Mouse (Mus musculus) heart, embryonic 10.5 days (tissue): ENCODE results near the gene Olfr325. TPM values are rescaled to one million over a fixed set of nuclear protein-coding genes. Genes with fewer than 3 reads are reported as not detected.

Experiments
- DNase-seq: peaks from one replicate; pipeline ENCODE4 v3.0.0-alpha.2; 2017; ENCODE audit warnings: low spot score
- H3K27ac ChIP-seq: fragments of 300-500 bp; sonication (generic); 2 replicates; pipeline ENCODE4 v1.5.1; 2016; ENCODE audit warnings: mild to moderate bottlenecking
- H3K27me3 ChIP-seq: fragments of 300-500 bp; sonication (generic); 2 replicates; pipeline ENCODE4 v1.6.1; 2016; ENCODE audit warnings: mild to moderate bottlenecking; ENCODE audit not compliant: poor library complexity, insufficient read depth, severe bottlenecking
- H3K36me3 ChIP-seq: fragments of 300-500 bp; sonication (generic); 2 replicates; pipeline ENCODE4 v1.6.1; 2016; ENCODE audit warnings: mild to moderate bottlenecking, moderate library complexity
- H3K4me1 ChIP-seq: fragments of 300-500 bp; sonication (generic); 2 replicates; pipeline ENCODE4 v1.6.1; 2016; ENCODE audit warnings: mild to moderate bottlenecking
- H3K4me3 ChIP-seq: fragments of 300-500 bp; sonication (generic); 2 replicates; pipeline ENCODE4 v1.5.1; 2016; ENCODE audit warnings: mild to moderate bottlenecking, moderate library complexity
- H3K9me3 ChIP-seq: fragments of 300-500 bp; sonication (generic); 2 replicates; pipeline ENCODE4 v1.6.1; 2016; ENCODE audit warnings: mild to moderate bottlenecking, moderate library complexity
- WGBS: fragments of 180-500 bp; shearing (Covaris S2); methylation state at CpG from one replicate; pipeline ENCODE4 v1.1.7; 2016; 5-methylcytosine and 5-hydroxymethylcytosine counted together
- polyA plus RNA-seq: library from polyadenylated mRNA; unstranded; fragments of >200 nt; fragmentation: Nextera tagmentation; extraction: Ambion mirVana; gene quantifications from 2 replicates; pipeline ENCODE4 v1.2.1, GENCODE M21; 2016

Gene Olfr325
- polyA plus RNA-seq, 1 experiment from 2014 or later = not detected

DNA sequence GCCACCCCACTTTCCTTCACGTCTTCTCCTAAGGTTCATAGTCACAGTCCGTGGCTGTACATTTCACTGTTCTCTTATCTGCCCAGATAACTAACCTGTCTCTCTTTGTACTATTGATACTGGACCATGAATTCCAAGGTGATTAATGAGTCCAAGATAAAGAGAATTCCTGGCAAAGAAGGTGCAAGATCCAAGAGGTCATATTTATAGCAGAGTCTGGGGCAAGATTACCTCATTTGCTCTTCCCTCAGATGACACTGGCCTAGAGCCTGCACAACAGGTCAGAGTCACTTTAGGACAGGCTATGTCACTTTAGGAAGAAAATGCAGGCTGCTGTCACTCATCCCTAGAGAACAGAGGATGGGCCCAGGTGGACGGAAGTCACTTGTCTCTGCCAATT, 27.7 kb downstream of the Olfr325 start:
- Histone ChIP-seq H3K4me1 (no peaks in the 10 kb centered on the region), H3K4me3 (no peak overlapping the region), H3K9me3 (no peaks in the 10 kb centered on the region), H3K27me3 (no peaks in the 10 kb centered on the region), H3K27ac (no peak overlapping the region), H3K36me3 (no peaks in the 10 kb centered on the region)
- 55% methylated on average over 3 of the region's 3 CpGs for WGBS
- no peak for DNase-seq

DNA sequence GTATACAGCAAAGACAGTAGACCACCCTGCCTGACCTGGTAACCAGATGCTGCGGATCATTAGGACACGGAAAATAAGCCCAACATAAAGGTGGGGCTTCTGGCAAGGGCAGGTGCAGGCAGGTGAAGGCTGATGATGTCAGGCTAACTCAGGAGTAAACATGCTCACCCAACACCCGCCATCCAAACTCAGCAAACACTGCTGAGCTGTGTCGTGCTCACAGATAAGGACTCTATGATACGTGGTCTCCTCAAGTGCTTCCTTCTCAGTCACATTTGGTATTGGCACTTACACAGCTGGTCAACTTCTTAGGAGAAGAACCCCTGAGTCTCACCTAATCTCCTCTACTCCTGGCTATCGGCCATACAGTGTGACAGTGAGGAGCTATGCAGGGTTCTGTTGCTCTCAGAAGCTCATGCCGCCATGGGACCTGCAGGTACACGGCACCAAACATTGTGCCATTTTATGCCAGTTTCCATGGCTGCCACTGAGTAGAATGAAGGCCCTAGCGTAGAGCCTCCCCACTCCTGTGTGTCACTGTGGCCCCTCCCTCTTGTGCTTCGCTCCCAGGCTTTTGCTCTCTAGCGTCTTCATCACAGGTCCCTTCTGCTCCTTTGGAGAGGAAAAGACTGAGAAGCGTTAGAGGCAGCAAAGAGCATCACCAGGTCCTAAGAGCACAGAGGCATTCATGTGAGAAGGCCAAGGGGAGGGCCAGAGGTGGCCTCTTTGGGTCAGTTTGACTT, 28.8 kb downstream of the Olfr325 start:
- H3K36me3 ChIP-seq = no peaks in the 10 kb centered on the region
- H3K9me3 ChIP-seq = no peaks in the 10 kb centered on the region
- no peak overlapping the region for H3K4me3 ChIP-seq
- H3K4me1 ChIP-seq = no peaks in the 10 kb centered on the region
- 76% methylated on average over 12 of the region's 12 CpGs for WGBS
- no peak overlapping the region for H3K27ac ChIP-seq
- no peak for DNase-seq
- H3K27me3 ChIP-seq = no peaks in the 10 kb centered on the region

- Histone ChIP-seq H3K9me3 (no peaks in the 10 kb centered on the region), H3K27me3 (no peaks in the 10 kb centered on the region), H3K36me3 (no peaks in the 10 kb centered on the region), H3K4me1 (no peaks in the 10 kb centered on the region), H3K27ac (no peak overlapping the region), H3K4me3 (no peak overlapping the region)
- WGBS = 79% methylated on average over 6 of the region's 6 CpGs
- no peak for DNase-seq
These were observed 29.5 kb downstream of the Olfr325 start for GRCm38 (mm10) chr11:58607030-58607429.

- 76% methylated on average over 3 of the region's 3 CpGs for WGBS
These were observed 35.8 kb downstream of the Olfr325 start for GRCm38 (mm10) chr11:58613359-58613758.

GRCm38 (mm10) chr11:58614526-58614925, 37.0 kb downstream of the Olfr325 start:
- H3K4me3 ChIP-seq = no peak overlapping the region
- H3K36me3 ChIP-seq = no peaks in the 10 kb centered on the region
- no peak for DNase-seq
- peaks cover 10% of the 10 kb centered on the region for H3K4me1 ChIP-seq
- H3K27me3 ChIP-seq = no peaks in the 10 kb centered on the region; the same call in 1 of the 2 replicates
- H3K27ac ChIP-seq = no peak overlapping the region
- no peaks in the 10 kb centered on the region for H3K9me3 ChIP-seq

More at GRCm38 (mm10) chr11:58613359-58613758, 35.8 kb downstream of the Olfr325 start:
- Histone ChIP-seq H3K4me1 (peaks cover 8% of the 10 kb centered on the region), H3K4me3 (no peak overlapping the region), H3K27ac (no peak overlapping the region), H3K27me3 (no peaks in the 10 kb centered on the region; the same call in 1 of the 2 replicates), H3K9me3 (no peaks in the 10 kb centered on the region), H3K36me3 (no peaks in the 10 kb centered on the region)
- DNase-seq = no peak

DNA sequence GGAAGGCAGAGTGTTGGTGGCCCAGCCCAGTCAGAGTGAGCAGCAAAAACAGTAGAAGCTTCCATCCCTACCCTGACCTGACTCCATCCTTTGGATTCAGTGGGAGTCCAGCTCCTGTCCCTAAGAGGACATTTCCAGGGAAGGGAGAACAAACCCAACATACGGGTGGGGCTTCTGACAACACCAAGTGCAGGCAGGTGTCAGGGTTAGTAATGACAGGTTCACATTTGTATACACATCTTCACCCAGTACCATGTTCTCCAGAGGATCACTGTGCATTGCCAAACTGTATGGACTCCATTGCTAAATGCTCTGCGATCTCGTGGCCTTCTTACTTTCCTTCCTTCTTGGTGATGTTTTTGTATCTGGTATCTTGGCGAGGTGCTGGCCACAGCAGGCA, 38.4 kb downstream of the Olfr325 start, which contains the start of gene 2210407C18Rik:
Gene 2210407C18Rik (minus strand): TSS at position 101 of the 400 bp plus-strand sequence.
- Histone ChIP-seq H3K27ac (no peak within 1 kb of the TSS), H3K9me3 (no peaks in the 10 kb centered on the region), H3K4me3 (no peak within 1 kb of the TSS), H3K4me1 (peaks cover 10% of the 10 kb centered on the region), H3K36me3 (no peaks in the 10 kb centered on the region), H3K27me3 (no peaks in the 10 kb centered on the region; the same call in 1 of the 2 replicates)
- WGBS = 79% methylated on average over 4 of the region's 4 CpGs
- no peak for DNase-seq

DNA sequence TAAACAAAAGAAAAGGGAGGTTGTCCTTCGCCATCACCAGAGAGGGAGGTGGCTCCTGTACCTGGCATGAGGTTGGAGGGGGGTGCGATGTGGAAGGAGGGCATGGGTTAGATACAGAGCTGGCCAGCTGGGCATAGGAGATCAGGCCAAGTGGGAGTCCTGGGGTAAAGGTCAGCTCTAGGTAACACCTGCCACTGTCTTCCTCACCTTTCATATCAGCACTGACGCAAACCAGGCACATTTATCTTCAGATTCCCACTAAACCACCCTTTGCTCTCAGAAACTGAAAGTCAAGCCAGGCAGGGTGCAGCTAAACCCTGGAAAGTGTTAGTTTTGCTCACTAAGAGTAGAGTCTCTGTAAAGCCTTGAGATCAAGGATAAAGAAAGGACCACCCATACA, 40.8 kb downstream of the Olfr325 start:
- Histone ChIP-seq H3K27ac (no peak overlapping the region), H3K4me3 (no peak overlapping the region), H3K36me3 (no peaks in the 10 kb centered on the region), H3K9me3 (no peaks in the 10 kb centered on the region), H3K27me3 (no peaks in the 10 kb centered on the region), H3K4me1 (peaks cover 10% of the 10 kb centered on the region)
- no peak for DNase-seq
- WGBS = 50% methylated on average over 3 of the region's 3 CpGs

DNA sequence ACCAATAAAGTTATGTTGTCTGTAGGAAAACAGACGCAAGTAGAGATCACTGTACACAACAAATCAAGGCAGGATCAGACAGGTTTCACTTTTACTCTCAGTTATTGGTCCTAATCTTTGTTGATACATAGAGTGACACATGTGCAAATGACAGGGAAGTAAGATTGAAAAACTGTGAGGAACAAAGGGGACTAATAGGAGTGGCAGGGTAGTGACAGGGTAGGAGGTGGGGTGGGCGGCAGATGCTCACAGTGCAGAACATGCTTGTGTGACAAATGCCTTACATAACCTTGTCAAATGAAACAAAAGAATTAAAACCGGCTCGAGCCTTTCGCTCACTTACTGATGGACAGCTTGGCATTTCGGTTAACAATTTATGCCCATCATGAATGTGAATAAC, 41.3 kb downstream of the Olfr325 start:
- 81% methylated on average over 6 of the region's 6 CpGs for WGBS
- H3K4me1 ChIP-seq = peaks cover 10% of the 10 kb centered on the region
- no peak overlapping the region for H3K4me3 ChIP-seq
- no peak for DNase-seq
- H3K27ac ChIP-seq = no peak overlapping the region
- no peaks in the 10 kb centered on the region for H3K27me3 ChIP-seq
- H3K36me3 ChIP-seq = no peaks in the 10 kb centered on the region
- H3K9me3 ChIP-seq = no peaks in the 10 kb centered on the region

DNA sequence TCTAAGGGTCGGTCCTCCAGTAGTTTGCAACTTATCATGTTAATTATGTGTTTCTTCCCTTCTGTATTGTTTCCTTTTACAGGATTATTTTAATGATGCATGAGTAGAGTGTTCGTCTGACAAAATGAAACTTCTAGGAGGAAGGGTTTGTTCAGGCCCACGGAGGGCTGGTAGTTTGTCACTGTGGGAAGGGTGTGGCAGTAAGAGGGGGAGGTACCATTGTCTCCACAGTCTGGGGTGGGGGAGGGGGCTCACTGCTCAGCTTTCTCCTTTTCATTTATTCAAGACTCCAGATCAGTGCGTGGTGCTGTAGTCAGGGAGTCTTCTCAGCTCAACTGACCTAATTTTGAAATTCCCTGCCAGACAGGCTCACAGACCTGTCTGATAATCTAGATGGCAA, 48.6 kb downstream of the Olfr325 start:
- Histone ChIP-seq H3K9me3 (no peaks in the 10 kb centered on the region), H3K4me1 (no peaks in the 10 kb centered on the region), H3K27me3 (no peaks in the 10 kb centered on the region), H3K27ac (no peak overlapping the region), H3K4me3 (no peak overlapping the region), H3K36me3 (no peaks in the 10 kb centered on the region)
- no peak for DNase-seq
- 64% methylated on average over 4 of the region's 4 CpGs for WGBS

- H3K36me3 ChIP-seq = no peaks in the 10 kb centered on the region
- no peak within 1 kb of the TSS for H3K27ac ChIP-seq
- H3K4me1 ChIP-seq = no peaks in the 10 kb centered on the region
- H3K27me3 ChIP-seq = no peaks in the 10 kb centered on the region
- H3K4me3 ChIP-seq = no peak within 1 kb of the TSS
- no peaks in the 10 kb centered on the region for H3K9me3 ChIP-seq
- 72% methylated on average over 5 of the region's 5 CpGs for WGBS
- no peak for DNase-seq
These were observed 52.9 kb downstream of the Olfr325 start, which contains the start of gene Olfr323 for GRCm38 (mm10) chr11:58630401-58630800. TSS of gene Olfr323 (minus strand) at chr11:58630501.

Other genes with a start within 250 kb of the Olfr325 start
- gene Zfp672, start 247.4 kb upstream of the Olfr325 start, polyA plus RNA-seq = 30.4 and 31.6 TPM in 2 replicates
- 30.0 and 30.8 TPM in 2 replicates for gene Sh3bp5l, start 247.0 kb upstream of the Olfr325 start, polyA plus RNA-seq
- gene Lypd8, start 198.7 kb upstream of the Olfr325 start, polyA plus RNA-seq = not detected in 2 replicates
- not detected in 2 replicates for gene 1810065E05Rik, start 156.6 kb upstream of the Olfr325 start, polyA plus RNA-seq
- not detected in 2 replicates for gene Gm12253, start 145.2 kb upstream of the Olfr325 start, polyA plus RNA-seq
- not detected in 2 replicates for gene Lypd9, start 124.8 kb upstream of the Olfr325 start, polyA plus RNA-seq
- not detected in 2 replicates for gene Olfr30, start 115.5 kb upstream of the Olfr325 start, polyA plus RNA-seq
- not detected in 2 replicates for gene Olfr332, start 85.2 kb upstream of the Olfr325 start, polyA plus RNA-seq
- not detected in 2 replicates for gene Olfr331, start 75.2 kb upstream of the Olfr325 start, polyA plus RNA-seq
- not detected in 2 replicates for gene Olfr330, start 42.9 kb upstream of the Olfr325 start, polyA plus RNA-seq
- not detected in 2 replicates for gene Olfr329-ps, start 31.3 kb upstream of the Olfr325 start, polyA plus RNA-seq
- 0.08 TPM in 1 of 2 replicates, not detected in the other for gene Olfr328, start 22.1 kb upstream of the Olfr325 start, polyA plus RNA-seq
- not detected in 2 replicates for gene Olfr224, start 7.2 kb upstream of the Olfr325 start, polyA plus RNA-seq
- gene Olfr324, start 17.4 kb downstream of the Olfr325 start, polyA plus RNA-seq = not detected in 2 replicates
- not detected in 2 replicates for gene 2210407C18Rik, start 38.3 kb downstream of the Olfr325 start, polyA plus RNA-seq
- not detected in 2 replicates for gene Olfr323, start 52.8 kb downstream of the Olfr325 start, polyA plus RNA-seq
- gene Trim58, start 62.7 kb downstream of the Olfr325 start, polyA plus RNA-seq = 1.1 and 1.2 TPM in 2 replicates
- not detected in 2 replicates for gene Olfr322, start 81.1 kb downstream of the Olfr325 start, polyA plus RNA-seq
- gene Olfr320, start 103.4 kb downstream of the Olfr325 start, polyA plus RNA-seq = not detected in 2 replicates
- not detected in 2 replicates for gene Olfr319, start 121.4 kb downstream of the Olfr325 start, polyA plus RNA-seq
- not detected in 2 replicates for gene Olfr318, start 146.3 kb downstream of the Olfr325 start, polyA plus RNA-seq
- gene Olfr317, start 161.5 kb downstream of the Olfr325 start, polyA plus RNA-seq = not detected in 2 replicates
- not detected in 2 replicates for gene Olfr316, start 175.0 kb downstream of the Olfr325 start, polyA plus RNA-seq
- not detected in 2 replicates for gene Olfr315, start 195.5 kb downstream of the Olfr325 start, polyA plus RNA-seq
- gene Olfr314, start 205.2 kb downstream of the Olfr325 start, polyA plus RNA-seq = not detected in 2 replicates
- gene Fam183b, start 224.2 kb downstream of the Olfr325 start, polyA plus RNA-seq = 1.0 and 1.4 TPM in 2 replicates
- not detected in 2 replicates for gene Olfr313, start 237.3 kb downstream of the Olfr325 start, polyA plus RNA-seq